Mouse (Mus musculus): Measurements from ENCODE around the gene Ufm1.

- no peak for TF ChIP-seq CTCF (conservative IDR thresholded peaks at IDR 0.05; ENCODE audit: insufficient read depth, insufficient read length, low read depth, low read length)
- no peak for TF ChIP-seq POLR2A (IDR thresholded peaks at IDR 0.05; ENCODE audit: low read depth, low read length)
Measured at GRCm38 (mm10) chr3:53848262-53848661, 15.4 kb downstream of the Ufm1 start.
